Mouse (Mus musculus): ENCODE results near the gene Msi1.
"Not testable (repeated sequence)": the region's sequence is repeated elsewhere in the genome, so short reads cannot be mapped to it uniquely, and the experiment has no call there.

Msi1 gene

GRCm38 (mm10) chr5:115491076-115491475 lies 61.7 kb downstream of the Msi1 start:
- no peak for DNase-seq

DNA sequence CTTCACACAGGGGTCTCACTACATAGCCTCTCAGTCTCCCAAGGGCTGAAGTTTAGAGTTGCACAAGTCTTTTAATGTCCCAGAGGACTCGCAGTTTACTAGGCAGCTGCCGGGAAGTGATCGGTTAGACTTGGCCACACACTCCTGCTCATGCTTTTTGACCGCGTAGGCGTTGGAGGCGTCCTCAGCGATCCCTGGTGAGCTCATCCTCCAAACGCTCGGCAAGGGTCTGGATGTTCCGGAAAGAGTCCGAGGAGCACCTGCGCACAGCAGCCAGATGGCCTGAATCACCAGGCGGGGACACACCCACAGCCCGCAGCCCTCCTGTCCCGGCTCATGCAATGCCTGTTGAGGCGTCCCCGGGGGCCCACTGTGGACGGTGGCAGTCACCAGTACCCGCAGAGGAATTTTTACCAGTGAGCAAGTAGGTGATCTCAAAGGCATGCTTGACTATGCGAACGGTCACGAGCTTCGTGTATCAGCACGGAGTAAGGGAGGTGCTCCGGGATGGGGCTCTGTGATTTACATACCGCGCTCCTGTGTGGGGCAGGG lies 62.4 kb downstream of the Msi1 start:
- peak; percentile 76 for DNase-seq

GRCm38 (mm10) chr5:115492711-115493335 lies 63.4 kb downstream of the Msi1 start:
- DNase-seq: no peak

- peak; percentile 27 for DNase-seq
Measured at GRCm38 (mm10) chr5:115493441-115493840, 64.0 kb downstream of the Msi1 start.

DNA sequence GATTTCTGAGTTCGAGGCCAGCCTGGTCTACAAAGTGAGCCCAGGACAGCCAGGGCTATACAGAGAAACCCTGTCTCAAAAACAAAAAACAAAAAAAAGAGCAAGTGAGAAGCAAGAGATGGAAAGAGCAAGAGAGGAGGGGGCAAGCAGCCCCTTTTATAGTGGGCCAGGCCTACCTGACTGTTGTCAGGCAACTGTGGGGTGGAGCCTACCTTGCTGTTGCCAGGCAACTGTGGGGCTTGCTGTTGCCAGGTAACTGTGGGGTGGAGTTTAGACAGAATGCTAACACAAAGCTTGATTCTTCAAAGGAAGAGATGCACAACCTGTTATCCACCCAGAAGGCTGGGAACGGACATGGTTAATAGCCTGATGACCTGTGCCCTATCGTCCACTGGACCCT lies 66.2 kb downstream of the Msi1 start:
- DNase-seq: not testable (repeated sequence)

DNA sequence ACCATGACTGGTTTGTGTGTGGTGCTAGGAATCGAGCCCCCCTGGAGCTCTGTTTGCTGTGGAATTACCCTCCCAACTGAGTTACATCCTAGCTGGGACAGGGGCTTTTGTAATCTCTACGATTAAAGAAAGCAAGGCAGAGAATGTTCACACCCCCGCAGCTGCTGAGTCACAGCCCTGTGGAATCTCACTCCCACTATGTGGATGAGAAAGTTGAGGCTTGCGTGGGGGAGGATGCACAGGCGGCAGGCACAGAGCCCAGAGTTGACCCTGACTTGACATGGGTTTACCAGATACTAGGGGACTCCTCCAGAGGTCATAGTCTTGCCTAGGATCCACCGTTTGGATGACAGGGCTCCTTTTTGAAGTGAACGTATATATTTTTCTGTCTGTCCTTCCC lies 67.6 kb downstream of the Msi1 start:
- no peak for DNase-seq

- peak; percentile 64 for DNase-seq
Measured at GRCm38 (mm10) chr5:115498307-115499240, 69.2 kb downstream of the Msi1 start.

GRCm38 (mm10) chr5:115500383-115500935 lies 71.1 kb downstream of the Msi1 start:
- no peak for DNase-seq

- DNase-seq: no peak
Measured at GRCm38 (mm10) chr5:115503035-115503434, 73.6 kb downstream of the Msi1 start.

Data from cerebellum, adult 11-12 months (tissue).